Mouse (Mus musculus) kidney, embryonic 14.5 days (tissue): ENCODE measurements around the gene Slc2a2. TPM values are rescaled to one million over a fixed set of nuclear protein-coding genes. Genes with fewer than 3 reads are reported as not detected.

ENCODE experiments used
- ATAC-seq: fragments of 200-750 bp; cut with Nextera tagmentation; 2 replicates; pipeline ENCODE4 v1.8.0; 2017; ENCODE audit warnings: moderate number of reproducible peaks, mild to moderate bottlenecking, moderate TSS enrichment, moderate library complexity; ENCODE audit not compliant: low FRiP score, low TSS enrichment
- H3K27ac ChIP-seq: fragments of 300-500 bp; sonication (generic); 2 replicates; pipeline ENCODE4 v1.5.1; 2014; ENCODE audit warnings: low read depth, mild to moderate bottlenecking, low read length, moderate library complexity, mixed read lengths
- H3K27me3 ChIP-seq: fragments of 300-500 bp; sonication (generic); 2 replicates; pipeline ENCODE4 v1.6.1; 2014; ENCODE audit warnings: mild to moderate bottlenecking, low read length; ENCODE audit not compliant: control insufficient read depth, insufficient read depth
- H3K36me3 ChIP-seq: fragments of 300-500 bp; sonication (generic); 2 replicates; pipeline ENCODE4 v1.6.1; 2014; ENCODE audit warnings: low read length, mixed read lengths; ENCODE audit not compliant: control insufficient read depth, insufficient read depth
- H3K4me1 ChIP-seq: fragments of 300-500 bp; sonication (generic); 2 replicates; pipeline ENCODE4 v1.6.1; 2014; ENCODE audit warnings: low read length, mixed read lengths; ENCODE audit not compliant: control insufficient read depth, insufficient read depth
- H3K4me2 ChIP-seq: fragments of 300-500 bp; sonication (generic); replicated peaks from 2 replicates; pipeline ENCODE4 v1.6.1; 2014; ENCODE audit warnings: low read depth, mild to moderate bottlenecking, low read length
- H3K4me3 ChIP-seq: fragments of 300-500 bp; sonication (generic); 2 replicates; pipeline ENCODE4 v1.5.1; 2014; ENCODE audit warnings: mild to moderate bottlenecking, low read length
- H3K9ac ChIP-seq: fragments of 300-500 bp; sonication (generic); 2 replicates; pipeline ENCODE4 v1.6.1; 2014; ENCODE audit warnings: low read depth, mild to moderate bottlenecking, low read length, moderate library complexity
- H3K9me3 ChIP-seq: fragments of 300-500 bp; sonication (generic); 2 replicates; pipeline ENCODE4 v1.6.1; 2016; ENCODE audit warnings: low read length; ENCODE audit not compliant: control insufficient read depth
- WGBS: fragments of 180-500 bp; shearing (Covaris S2); extraction: QIAGEN DNeasy Blood & Tissue Kit; methylation state at CpG from one replicate; pipeline ENCODE4 v1.1.7; 2014; 5-methylcytosine and 5-hydroxymethylcytosine counted together
- polyA plus RNA-seq: library from polyadenylated mRNA; unstranded; fragments of >200 nt; fragmentation: Nextera tagmentation; extraction: Ambion mirVana; gene quantifications from 2 replicates; pipeline ENCODE4 v1.2.1, GENCODE M21; 2014

Slc2a2 gene
- polyA plus RNA-seq, result 7.4 and 10.8 TPM in 2 replicates

GRCm38 (mm10) chr3:28697797-28698196, at the start of gene Slc2a2:
Gene Slc2a2, plus strand, starts transcription at chr3:28697903.
- no peaks in the 10 kb centered on the region for H3K36me3 ChIP-seq
- no peak within 1 kb of the TSS for H3K27ac ChIP-seq
- no peaks in the 10 kb centered on the region for H3K4me1 ChIP-seq
- H3K9me3 ChIP-seq, result no peaks in the 10 kb centered on the region
- 85% methylated on average over 2 of the region's 2 CpGs for WGBS
- no peak for ATAC-seq
- no peak within 1 kb of the TSS for H3K4me2 ChIP-seq
- no peaks in the 10 kb centered on the region for H3K27me3 ChIP-seq
- H3K4me3 ChIP-seq, result no peak within 1 kb of the TSS
- no peak within 1 kb of the TSS for H3K9ac ChIP-seq

GRCm38 (mm10) chr3:28652574-28652973, 45.1 kb upstream of the Slc2a2 start:
- ATAC-seq, result no peak
- no peak overlapping the region for H3K4me2 ChIP-seq
- H3K27ac ChIP-seq, result no peak overlapping the region
- H3K9ac ChIP-seq, result no peak overlapping the region
- H3K36me3 ChIP-seq, result no peaks in the 10 kb centered on the region
- no peaks in the 10 kb centered on the region for H3K4me1 ChIP-seq
- no peak overlapping the region for H3K4me3 ChIP-seq
- no peaks in the 10 kb centered on the region for H3K27me3 ChIP-seq
- WGBS, result 74% methylated on average over 3 of the region's 3 CpGs
- no peaks in the 10 kb centered on the region for H3K9me3 ChIP-seq

- Histone ChIP-seq H3K4me2 (no peak overlapping the region), H3K4me1 (no peaks in the 10 kb centered on the region), H3K27ac (no peak overlapping the region), H3K9me3 (no peaks in the 10 kb centered on the region), H3K27me3 (no peaks in the 10 kb centered on the region), H3K36me3 (no peaks in the 10 kb centered on the region), H3K4me3 (no peak overlapping the region), H3K9ac (no peak overlapping the region)
- ATAC-seq, result no peak
- 59% methylated on average over 3 of the region's 3 CpGs for WGBS
These were observed 44.7 kb upstream of the Slc2a2 start for GRCm38 (mm10) chr3:28653043-28653442.

- no peak overlapping the region for H3K9ac ChIP-seq
- no peaks in the 10 kb centered on the region for H3K4me1 ChIP-seq
- no peak overlapping the region for H3K4me2 ChIP-seq
- no peak for ATAC-seq
- no peak overlapping the region for H3K4me3 ChIP-seq
- no peaks in the 10 kb centered on the region for H3K9me3 ChIP-seq
- no peaks in the 10 kb centered on the region for H3K27me3 ChIP-seq
- H3K27ac ChIP-seq, result no peak overlapping the region
- no peaks in the 10 kb centered on the region for H3K36me3 ChIP-seq
These were observed 43.0 kb upstream of the Slc2a2 start for GRCm38 (mm10) chr3:28654740-28655139.

GRCm38 (mm10) chr3:28658349-28658748, 39.4 kb upstream of the Slc2a2 start:
- peak; percentile 92 for ATAC-seq
- H3K4me2 ChIP-seq, result no peak overlapping the region
- 12% methylated on average over 1 of the region's 1 CpGs for WGBS
- H3K36me3 ChIP-seq, result no peaks in the 10 kb centered on the region
- no peak overlapping the region for H3K27ac ChIP-seq
- H3K27me3 ChIP-seq, result no peaks in the 10 kb centered on the region
- H3K9ac ChIP-seq, result no peak overlapping the region
- H3K4me3 ChIP-seq, result no peak overlapping the region
- H3K9me3 ChIP-seq, result no peaks in the 10 kb centered on the region
- no peaks in the 10 kb centered on the region for H3K4me1 ChIP-seq

- WGBS, result 90% methylated on average over 7 of the region's 7 CpGs
These were observed 16.9 kb upstream of the Slc2a2 start for GRCm38 (mm10) chr3:28680851-28681250.

GRCm38 (mm10) chr3:28681866-28682265, 15.8 kb upstream of the Slc2a2 start:
- Histone ChIP-seq H3K4me1 (no peaks in the 10 kb centered on the region), H3K4me2 (no peak overlapping the region), H3K9me3 (no peaks in the 10 kb centered on the region), H3K27ac (no peak overlapping the region), H3K9ac (no peak overlapping the region), H3K4me3 (no peak overlapping the region), H3K27me3 (no peaks in the 10 kb centered on the region), H3K36me3 (no peaks in the 10 kb centered on the region)
- no peak for ATAC-seq
- 33% methylated on average over 6 of the region's 6 CpGs for WGBS

More at GRCm38 (mm10) chr3:28680851-28681250, 16.9 kb upstream of the Slc2a2 start:
- Histone ChIP-seq H3K4me3 (no peak overlapping the region), H3K36me3 (no peaks in the 10 kb centered on the region), H3K4me1 (no peaks in the 10 kb centered on the region), H3K27me3 (no peaks in the 10 kb centered on the region), H3K27ac (no peak overlapping the region), H3K9me3 (no peaks in the 10 kb centered on the region), H3K9ac (no peak overlapping the region), H3K4me2 (no peak overlapping the region)
- no peak for ATAC-seq

- H3K27me3 ChIP-seq, result no peaks in the 10 kb centered on the region
- H3K9ac ChIP-seq, result no peak overlapping the region
- H3K9me3 ChIP-seq, result no peaks in the 10 kb centered on the region
- H3K36me3 ChIP-seq, result no peaks in the 10 kb centered on the region
- H3K4me1 ChIP-seq, result no peaks in the 10 kb centered on the region
- no peak for ATAC-seq
- H3K4me3 ChIP-seq, result no peak overlapping the region
- H3K27ac ChIP-seq, result no peak overlapping the region
- 79% methylated on average over 3 of the region's 3 CpGs for WGBS
- H3K4me2 ChIP-seq, result no peak overlapping the region
These were observed 15.3 kb upstream of the Slc2a2 start for GRCm38 (mm10) chr3:28682411-28682810.

- Histone ChIP-seq H3K9me3 (no peaks in the 10 kb centered on the region), H3K27me3 (no peaks in the 10 kb centered on the region), H3K4me3 (no peak overlapping the region), H3K9ac (no peak overlapping the region), H3K4me1 (no peaks in the 10 kb centered on the region), H3K27ac (no peak overlapping the region), H3K4me2 (no peak overlapping the region), H3K36me3 (no peaks in the 10 kb centered on the region)
- no peak for ATAC-seq
- 88% methylated on average over 2 of the region's 2 CpGs for WGBS
These were observed 12.2 kb upstream of the Slc2a2 start for GRCm38 (mm10) chr3:28685510-28685909.

GRCm38 (mm10) chr3:28694811-28695210, 2.9 kb upstream of the Slc2a2 start:
- no peak for ATAC-seq
- H3K4me2 ChIP-seq, result no peak overlapping the region
- H3K4me3 ChIP-seq, result no peak overlapping the region
- WGBS, result 88% methylated on average over 5 of the region's 5 CpGs
- H3K27me3 ChIP-seq, result no peaks in the 10 kb centered on the region
- H3K9ac ChIP-seq, result no peak overlapping the region
- H3K4me1 ChIP-seq, result no peaks in the 10 kb centered on the region
- H3K9me3 ChIP-seq, result no peaks in the 10 kb centered on the region
- no peak overlapping the region for H3K27ac ChIP-seq
- H3K36me3 ChIP-seq, result no peaks in the 10 kb centered on the region
